Mouse (Mus musculus): Measurements from ENCODE around the gene Slc18b1.

Slc18b1 gene

DNA sequence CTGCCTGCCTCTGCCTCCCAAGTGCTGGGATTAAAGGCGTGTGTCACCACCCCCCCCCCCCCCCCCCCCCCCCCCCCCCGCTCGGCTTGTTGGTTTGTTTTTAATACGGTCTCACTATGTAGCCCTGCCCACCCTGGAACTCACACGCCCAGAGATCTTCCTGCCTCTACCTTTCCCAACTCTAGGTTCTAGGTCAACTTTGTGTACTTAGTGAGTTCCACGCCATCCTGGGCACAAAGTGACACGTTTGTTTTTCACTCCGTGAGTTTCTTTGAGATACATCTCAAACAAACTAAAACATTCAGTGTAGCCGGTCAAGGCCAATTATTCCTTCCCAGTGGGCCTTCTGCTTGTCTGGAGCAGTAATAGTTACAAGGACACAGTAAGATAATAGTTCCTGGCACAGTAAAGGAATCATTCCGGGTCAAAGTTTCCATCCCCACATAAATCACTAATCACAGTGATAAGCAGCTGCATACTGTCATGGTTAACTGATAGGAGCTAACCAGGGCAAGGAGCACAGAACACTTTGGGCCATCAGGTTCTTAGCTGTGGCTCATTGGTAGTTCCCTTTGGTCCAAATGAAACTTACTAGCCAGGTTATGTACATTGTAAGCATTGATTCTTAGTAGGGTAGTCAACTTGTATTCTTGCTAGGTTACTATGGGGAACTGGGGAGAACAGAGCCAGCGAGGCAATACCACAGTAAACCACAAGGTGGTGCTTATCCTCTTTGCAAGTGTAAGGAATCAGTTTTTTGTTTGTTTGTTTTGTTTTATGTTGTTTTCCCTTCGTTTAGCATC, 15.1 kb downstream of the Slc18b1 start:
- DNase-seq, result peak; percentile 86

DNA sequence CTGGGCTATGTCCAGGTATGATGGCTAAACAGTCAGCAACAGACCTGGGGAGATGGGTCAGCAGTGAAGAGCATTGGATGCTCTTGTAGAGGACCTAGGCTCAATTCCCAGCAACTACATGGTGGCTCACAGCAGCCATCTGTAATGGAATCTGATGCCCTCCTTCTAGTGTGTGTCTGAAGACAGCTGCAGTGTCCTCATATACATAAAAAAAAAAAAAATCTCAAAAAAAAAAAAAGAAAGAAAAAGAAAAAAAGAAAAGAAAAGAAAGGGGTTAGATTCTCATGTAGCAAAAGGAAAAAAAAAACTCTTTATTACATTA, 15.6 kb downstream of the Slc18b1 start:
- DNase-seq, result no peak

DNA sequence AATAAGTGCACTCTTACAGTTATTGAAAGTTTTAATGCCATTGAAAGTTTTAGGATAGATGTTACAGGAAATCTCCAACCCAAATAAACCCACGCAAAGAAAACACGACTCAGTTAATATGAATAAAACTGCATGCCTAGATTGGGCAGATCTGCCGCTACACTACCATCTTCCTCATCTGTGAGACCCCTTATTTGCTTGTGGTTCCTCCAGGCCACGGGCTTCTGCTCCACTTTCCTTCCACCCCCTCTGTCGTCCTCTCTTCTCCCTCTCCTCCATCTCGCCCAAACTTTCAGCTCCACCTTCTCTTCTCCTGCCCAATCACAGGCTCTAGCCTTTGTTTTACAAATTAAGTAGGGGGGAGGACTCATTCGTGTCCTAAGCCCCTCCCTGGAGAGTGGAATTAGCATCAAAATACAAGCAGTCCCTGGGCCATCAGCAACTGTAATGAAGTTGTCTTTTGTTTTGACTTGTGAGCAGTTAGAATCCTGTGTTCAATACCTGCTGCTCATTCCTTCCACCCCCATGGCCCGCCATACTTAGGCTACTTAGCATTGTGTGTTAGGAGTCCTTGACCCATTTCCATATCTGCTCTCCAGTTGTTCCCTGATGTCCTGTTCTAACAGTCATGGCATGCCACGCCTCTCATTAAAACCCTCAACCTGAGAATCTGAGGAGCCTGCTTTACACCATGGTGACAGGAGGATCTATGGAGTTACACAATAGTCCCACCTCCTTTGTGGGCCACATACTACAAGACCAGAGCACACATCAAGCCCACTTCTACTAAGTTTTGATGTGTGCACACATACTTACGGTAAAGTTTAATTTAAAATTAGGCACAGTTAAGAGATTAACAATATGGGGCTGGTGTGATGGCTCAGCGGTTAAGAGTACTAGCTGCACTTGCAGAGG, 16.3 kb downstream of the Slc18b1 start:
- DNase-seq, result no peak

DNA sequence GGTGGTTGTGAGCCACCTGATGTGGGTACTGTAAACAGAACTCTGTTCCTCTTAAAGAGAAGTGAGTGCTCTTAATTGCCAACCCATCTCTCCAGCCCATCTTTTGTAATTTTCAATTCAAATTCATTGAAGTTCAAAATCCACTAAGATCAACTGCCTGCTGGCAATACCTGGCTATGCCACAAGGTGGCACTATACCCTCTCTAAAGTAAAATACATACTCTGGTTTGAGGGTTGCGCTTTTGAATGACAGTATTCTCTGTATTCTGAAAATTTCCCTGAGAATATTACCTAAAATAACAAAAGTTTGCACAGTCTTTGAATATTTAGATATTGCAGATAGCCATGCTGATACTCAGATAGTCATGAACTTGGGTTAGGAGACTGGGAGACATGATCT, 18.4 kb downstream of the Slc18b1 start:
- DNase-seq, result peak; percentile 85

DNA sequence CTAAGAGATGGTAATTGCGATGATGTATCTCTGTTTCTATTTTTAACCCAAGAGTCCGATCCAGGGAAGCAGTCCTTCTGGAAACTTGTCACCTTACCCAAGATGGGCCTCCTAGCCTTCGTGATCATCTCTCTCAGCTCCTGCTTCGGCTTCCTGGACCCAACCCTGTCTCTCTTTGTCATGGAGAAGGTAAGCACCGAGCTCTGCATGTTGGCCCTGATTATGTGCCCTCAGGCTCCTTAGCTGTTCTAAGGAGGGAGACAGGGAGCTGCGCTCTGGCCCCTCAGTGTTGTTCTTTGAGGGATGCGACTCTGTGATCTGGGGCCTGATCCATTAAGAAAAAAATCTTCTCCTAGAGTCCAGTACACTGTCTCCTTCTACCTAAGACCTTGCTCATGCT, 19.5 kb downstream of the Slc18b1 start:
- DNase-seq, result no peak

DNA sequence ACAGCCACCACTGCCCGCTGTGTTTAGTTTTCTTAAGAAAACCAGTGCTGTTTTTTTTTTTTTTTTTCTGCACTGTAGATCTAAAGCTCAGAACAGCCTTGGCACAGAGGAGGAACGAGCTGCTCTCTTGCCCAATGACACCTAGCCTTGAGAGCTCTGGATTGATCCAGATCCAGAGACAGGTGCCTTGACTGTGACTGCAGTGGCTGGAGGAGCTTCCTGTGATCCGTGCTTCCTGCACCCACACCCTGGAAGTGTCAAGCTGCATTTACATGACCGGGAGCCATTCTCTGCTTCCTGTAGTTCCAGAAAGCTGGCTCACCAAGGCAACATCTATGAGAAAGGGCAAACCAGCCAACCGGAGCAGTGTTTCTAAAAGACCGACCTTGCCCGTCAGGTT, 29.7 kb downstream of the Slc18b1 start:
- no peak for DNase-seq

DNA sequence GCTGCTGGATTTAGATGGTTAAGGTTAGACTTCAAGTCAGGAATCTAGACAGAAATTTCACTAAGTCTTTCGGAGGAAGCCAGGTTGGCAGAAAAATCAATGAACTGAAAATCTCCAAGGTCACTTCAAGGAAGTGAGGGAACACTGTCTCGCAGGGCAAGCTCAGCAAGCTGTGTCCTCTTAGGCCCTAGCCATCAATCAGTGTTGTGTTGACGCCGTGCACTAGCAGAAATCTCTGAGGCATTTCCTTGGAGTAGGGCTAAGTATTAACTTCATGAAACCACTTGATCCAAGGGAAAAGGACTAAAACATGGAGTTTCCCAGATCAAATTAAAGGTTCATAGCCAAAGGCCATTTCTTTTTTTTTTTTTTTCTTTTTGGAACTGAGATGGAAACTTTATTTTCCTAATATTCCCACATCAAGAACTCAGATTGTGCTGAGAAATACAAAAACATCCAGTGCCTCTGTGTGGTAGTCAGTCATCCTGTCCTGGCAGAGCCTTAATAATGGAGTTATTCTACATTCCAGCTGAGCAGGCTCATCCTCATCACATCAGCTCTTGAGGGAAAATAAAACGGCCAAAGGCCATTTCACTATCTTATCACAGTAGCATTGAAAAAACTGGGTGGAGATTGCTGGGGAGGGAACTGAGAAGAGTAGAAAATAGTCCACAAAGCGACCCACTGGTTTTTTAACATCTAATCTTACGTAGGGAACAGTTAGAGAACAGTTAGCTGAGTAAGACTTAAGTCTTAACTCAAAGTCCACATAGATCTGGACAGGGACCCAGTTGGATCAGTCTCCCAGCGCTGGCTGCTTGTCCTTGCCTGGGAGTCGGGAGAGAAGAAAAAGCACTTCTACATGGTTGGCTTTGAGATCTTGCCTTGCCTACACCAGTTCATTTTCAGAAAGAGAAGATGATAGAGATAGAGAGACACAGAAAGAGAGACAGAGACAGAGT, 39.5 kb downstream of the Slc18b1 start:
- no peak for DNase-seq

DNA sequence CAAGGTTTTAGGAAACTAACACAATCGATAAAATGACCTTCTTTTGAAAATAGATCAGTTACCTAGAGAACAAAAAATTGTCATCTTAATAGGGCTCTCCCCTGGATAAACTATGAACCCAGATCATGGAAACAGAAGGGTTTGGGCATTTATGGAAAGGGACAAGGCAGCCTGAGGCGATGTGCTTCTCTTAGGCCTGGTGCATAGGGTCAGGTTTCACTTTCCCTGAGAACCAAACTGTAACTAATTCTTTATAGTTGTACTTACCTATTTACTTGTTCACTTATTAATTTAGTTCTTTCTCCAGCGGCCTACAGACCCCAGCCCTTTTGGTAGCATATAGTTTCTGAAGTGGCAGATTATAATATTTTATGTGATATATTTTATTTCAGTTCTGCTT, 40.3 kb downstream of the Slc18b1 start:
- no peak for DNase-seq

DNA sequence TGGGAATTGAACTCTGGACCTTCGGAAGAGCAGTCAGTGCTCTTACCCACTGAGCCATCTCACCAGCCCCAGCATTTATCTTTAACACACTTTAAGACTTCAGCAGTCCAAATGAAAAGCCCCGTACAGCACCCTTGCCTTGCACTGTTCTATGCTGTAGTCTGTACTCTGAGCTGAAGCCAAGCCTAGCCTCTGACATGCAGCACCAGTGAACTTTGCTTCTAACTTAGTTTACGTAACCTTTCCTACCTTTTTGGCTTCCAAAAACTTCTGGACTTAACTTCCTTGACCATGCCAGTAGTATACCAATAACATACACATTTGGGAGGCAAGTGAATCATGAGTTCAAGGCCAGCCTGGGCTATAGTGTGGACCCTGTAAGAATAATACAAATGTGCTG, 42.1 kb downstream of the Slc18b1 start:
- no peak for DNase-seq

DNA sequence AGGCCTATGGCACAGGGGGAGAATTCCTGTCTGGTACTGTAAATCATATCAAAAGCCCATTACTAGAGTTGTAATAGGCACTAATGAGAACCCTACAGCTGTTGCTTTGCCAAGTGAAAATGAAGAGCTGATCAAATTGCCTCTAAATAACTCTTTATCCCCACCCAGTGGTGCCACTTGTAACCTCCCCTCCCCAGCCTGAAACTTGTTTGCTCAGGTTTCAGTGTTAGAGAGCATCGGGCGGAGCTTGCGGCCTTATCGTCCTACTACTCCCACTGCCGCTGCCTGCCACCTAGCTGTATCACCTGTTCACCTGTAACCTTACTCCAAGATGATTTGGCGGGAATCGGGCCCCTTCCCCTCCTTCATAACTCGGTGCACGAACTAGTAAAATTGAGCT, 42.6 kb downstream of the Slc18b1 start:
- no peak for DNase-seq

DNA sequence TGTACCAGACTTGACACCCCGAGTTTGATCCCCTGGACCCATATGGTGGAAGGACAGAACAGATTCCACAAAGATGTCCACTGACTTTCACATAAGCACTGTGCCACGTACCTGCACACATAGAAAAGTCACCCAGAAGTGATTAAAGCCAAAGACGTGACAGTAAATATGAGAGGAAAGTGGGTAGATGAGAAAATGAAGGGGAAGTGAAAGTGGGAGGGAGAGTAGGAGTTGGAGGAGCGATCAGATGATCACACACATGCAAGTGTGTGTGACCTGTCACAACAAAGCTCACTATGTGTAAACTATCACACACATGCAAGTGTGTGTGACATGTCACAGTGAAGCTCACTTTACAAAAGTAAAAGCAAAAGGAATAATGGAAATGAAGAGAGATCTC, 43.7 kb downstream of the Slc18b1 start:
- DNase-seq, result no peak

DNA sequence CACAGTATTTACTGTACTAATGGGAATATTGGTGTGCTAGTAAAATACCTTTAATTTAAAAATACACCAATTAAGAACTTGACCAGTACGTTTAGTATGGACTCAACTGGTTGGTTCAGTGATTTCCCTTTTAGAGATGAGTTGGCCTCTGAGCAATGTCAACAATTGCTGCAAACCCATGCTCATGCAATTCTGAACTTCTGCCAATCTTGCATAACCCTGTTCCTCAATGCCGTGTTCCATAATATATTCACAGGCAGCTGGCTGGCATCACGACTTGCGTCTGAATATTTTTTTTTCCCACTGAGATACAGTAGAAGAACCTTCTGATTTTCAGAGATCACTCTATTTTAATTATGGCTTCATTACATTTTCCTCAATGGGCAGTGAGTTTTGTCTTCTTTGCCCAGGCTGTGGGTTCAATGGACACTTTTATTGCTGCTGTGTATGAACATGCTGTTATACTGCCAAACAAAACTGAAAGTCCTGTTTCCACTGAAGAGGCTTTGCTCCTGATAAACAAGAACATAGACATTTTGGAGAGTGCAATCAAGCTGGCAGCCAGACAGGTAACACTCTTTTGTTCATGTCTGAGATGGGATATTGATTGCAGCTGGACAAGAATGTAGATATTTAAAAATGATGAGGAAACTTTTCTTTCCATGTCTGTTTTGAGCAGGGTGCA, 54.6 kb downstream of the Slc18b1 start, which contains the start of gene Vnn3:
Vnn3 (plus strand) TSS at position 235 of the 685 bp plus-strand sequence.
- no peak for DNase-seq

DNA sequence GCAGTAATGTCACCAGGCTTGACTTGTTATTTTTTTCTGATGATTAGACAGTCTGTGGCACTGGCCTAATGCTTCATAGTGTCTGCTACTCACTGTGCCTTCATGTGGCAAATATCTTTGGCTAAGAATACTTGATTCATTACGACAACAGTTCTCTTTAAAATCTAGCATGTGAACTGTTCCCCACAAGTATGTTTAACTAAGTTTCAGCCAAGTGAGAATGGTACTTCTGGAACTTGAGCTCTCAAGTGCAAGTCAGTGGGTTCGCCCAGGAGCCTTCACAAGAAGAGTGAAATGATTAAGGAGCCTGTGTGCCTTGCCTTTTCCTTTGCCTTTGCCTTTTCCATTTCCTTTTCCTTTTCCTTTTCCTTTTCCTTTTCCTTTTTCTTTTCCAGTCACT, 55.3 kb downstream of the Slc18b1 start:
- DNase-seq, result no peak

DNA sequence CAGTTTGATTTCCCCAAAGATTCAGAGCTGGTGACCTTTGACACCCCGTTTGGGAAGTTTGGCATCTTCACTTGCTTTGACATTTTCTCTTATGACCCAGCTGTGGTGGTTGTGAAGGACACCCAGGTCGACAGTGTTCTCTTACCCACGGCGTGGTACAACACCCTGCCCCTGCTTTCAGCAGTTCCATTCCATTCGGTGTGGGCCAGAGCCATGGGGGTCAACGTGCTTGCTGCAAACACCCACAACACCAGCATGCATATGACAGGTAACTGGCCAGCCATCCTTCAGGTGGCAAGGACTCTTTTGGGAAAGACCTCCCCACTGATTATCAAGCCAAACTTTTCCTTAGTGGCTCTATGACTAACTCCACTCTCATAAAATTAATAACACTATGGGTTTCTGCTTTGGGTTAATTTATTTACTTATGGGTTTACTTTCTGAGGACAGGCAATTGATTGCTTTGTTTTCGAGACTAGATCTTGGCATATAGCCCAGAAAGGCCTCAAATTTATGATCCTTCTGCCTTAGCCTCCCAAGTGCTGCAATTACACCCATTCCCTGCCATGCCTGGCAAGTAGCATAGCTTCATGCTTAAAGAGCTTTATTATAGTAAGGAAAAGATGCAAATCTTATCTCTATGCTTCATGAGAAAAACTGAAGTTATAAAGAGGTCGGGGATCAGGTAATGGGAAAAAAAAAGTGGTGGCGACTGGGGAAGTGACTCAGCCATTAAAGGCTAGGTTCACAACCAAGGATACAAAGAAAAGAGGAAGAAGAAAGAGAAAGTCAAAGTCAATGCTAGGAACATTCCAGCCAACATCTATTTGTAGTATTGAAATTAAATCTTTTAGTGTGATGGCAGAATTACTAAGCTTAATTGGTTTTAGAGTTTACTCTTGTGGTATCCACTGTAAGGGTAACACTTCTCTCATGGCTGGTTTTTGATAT, 67.9 kb downstream of the Slc18b1 start:
- no peak for DNase-seq
